Mouse (Mus musculus) bone marrow macrophage, adult 2 months (primary cell): ENCODE results near the gene Strn3.

Source experiments
- CTCF ChIP-seq: IDR thresholded peaks from 2 replicates; pipeline ENCODE4 v1.5.1; 2012; ENCODE audit warnings: low read depth, mild to moderate bottlenecking, low read length, moderate library complexity
- POLR2A ChIP-seq: IDR thresholded peaks from 2 replicates; pipeline ENCODE4 v1.6.1; 2012; ENCODE audit warnings: mild to moderate bottlenecking, low read depth, low read length, borderline replicate concordance

GRCm38 (mm10) chr12:51718617-51719016, 26.9 kb upstream of the Strn3 start:
- no peak for TF ChIP-seq POLR2A
- TF ChIP-seq CTCF, result no peak
